Mouse (Mus musculus): Measurements from ENCODE around the gene Pde4c. TPM values are rescaled to one million over a fixed set of nuclear protein-coding genes. Genes with fewer than 3 reads are reported as not detected.

Gene Pde4c
- polyA plus RNA-seq, 1 experiment from 2014 or later, result 0.20 TPM

DNA sequence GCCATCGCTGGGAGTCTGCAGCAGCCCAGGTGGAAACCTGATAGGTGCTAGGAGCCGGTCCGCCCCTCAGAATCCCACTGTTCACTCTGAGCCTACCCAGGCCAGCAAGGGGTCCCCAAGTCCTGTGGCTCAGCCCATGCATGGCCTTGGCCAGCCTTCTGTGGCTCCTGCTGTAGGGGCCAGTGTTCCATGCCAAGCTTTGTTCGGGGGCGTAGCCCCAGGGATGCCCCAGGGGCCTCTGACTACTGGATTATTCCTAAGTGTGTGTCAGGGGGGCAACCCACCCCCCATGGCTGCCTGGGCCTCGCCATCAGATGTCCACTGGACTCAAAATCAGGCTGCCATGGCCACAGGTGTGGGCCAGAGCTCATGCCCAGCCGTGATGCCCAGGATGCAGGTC is 9.5 kb upstream of the Pde4c start:
- no peak overlapping the region for H3K4me3 ChIP-seq
- no peaks in the 10 kb centered on the region for H3K9me3 ChIP-seq
- DNase-seq (ENCODE audit: low spot score), result no peak
- H3K27me3 ChIP-seq (replicated peaks; ENCODE audit: low read depth, poor library complexity, severe bottlenecking), result 0 out of 2 replicates have a peak, but pooled peaks cover 7% of the 10 kb centered on the region
- H3K36me3 ChIP-seq (replicated peaks), result no peaks in the 10 kb centered on the region
- no peak overlapping the region for H3K27ac ChIP-seq (replicated peaks)
- 80% methylated on average over 7 of the region's 7 CpGs for WGBS
- H3K4me1 ChIP-seq, result peaks cover 10% of the 10 kb centered on the region

- Histone ChIP-seq H3K36me3 (replicated peaks) (no peaks in the 10 kb centered on the region), H3K4me3 (no peak overlapping the region), H3K9me3 (no peaks in the 10 kb centered on the region), H3K27me3 (replicated peaks; ENCODE audit: low read depth, poor library complexity, severe bottlenecking) (peaks cover 16% of the 10 kb centered on the region), H3K4me1 (peaks cover 10% of the 10 kb centered on the region), H3K27ac (replicated peaks) (no peak overlapping the region)
- DNase-seq (ENCODE audit: low spot score), result no peak
- WGBS, result 68% methylated on average over 2 of the region's 2 CpGs
These were observed 8.4 kb upstream of the Pde4c start for GRCm38 (mm10) chr8:70715086-70715485.

DNA sequence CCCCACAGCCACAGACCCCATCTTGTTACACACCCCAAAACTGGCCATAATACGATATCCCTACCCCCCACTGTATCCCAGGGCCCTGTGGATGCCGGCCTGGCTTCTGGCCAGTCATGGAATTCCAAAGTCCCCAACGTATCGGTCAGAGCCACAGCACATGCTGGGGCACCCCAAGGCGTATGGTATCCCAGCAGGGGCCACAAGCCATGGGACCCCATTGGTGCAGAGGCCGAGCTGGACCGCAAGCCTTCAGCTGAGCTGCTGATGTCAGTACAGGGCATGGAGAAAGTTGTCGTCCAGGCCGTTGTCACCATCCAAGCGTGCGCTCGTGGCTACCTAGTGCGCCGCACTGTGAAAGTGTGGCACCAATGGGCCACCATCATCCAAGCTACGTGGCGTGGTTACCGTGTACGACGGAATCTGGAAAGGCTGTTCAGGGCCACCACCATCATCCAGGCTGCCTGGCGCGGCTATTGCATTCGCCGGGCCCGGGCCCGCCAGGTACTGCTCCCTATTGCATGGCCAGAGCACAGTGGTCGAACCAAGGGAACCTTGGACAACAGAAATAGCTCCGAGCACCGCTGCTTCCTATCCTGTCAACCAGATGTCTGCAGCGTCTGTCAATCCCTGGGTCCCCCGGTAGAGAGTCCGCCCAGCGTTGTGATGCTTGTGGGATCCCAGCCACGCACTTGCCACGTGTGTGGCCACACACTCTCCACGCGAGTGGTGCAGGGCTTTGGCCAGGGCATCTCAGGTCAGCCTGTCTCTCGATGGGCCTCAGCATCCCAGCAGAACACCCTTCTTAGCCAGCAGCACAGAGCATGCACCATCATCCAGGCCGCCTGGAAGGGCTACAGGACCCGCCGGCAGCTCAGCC is 6.8 kb upstream of the Pde4c start:
- peaks cover 20% of the 10 kb centered on the region for H3K27me3 ChIP-seq (replicated peaks; ENCODE audit: low read depth, poor library complexity, severe bottlenecking)
- no peaks in the 10 kb centered on the region for H3K36me3 ChIP-seq (replicated peaks)
- H3K27ac ChIP-seq (replicated peaks), result no peak overlapping the region
- WGBS, result 86% methylated on average over 40 of the region's 40 CpGs
- no peaks in the 10 kb centered on the region for H3K9me3 ChIP-seq
- DNase-seq (ENCODE audit: low spot score), result no peak
- no peak overlapping the region for H3K4me3 ChIP-seq
- H3K4me1 ChIP-seq, result peaks cover 10% of the 10 kb centered on the region

- Histone ChIP-seq H3K36me3 (replicated peaks) (no peaks in the 10 kb centered on the region), H3K4me3 (peak within 1 kb of the TSS; percentile 26; the same call in 1 of the 2 replicates), H3K4me1 (peaks cover 11% of the 10 kb centered on the region), H3K27ac (replicated peaks) (no peak within 1 kb of the TSS), H3K9me3 (no peaks in the 10 kb centered on the region), H3K27me3 (replicated peaks; ENCODE audit: low read depth, poor library complexity, severe bottlenecking) (peaks cover 20% of the 10 kb centered on the region)
- peak; percentile 74 for DNase-seq (ENCODE audit: low spot score)
- WGBS, result 4% methylated on average over 19 of the region's 19 CpGs
These were observed 5.2 kb upstream of the Pde4c start, which contains the start of gene Gm3336 for GRCm38 (mm10) chr8:70718297-70718696. Gene Gm3336 (plus strand): TSS chr8:70718543.

GRCm38 (mm10) chr8:70719796-70720270 is 3.7 kb upstream of the Pde4c start:
- H3K27ac ChIP-seq (replicated peaks), result no peak overlapping the region
- DNase-seq (ENCODE audit: low spot score), result no peak
- H3K36me3 ChIP-seq (replicated peaks), result no peaks in the 10 kb centered on the region
- H3K4me1 ChIP-seq, result peaks cover 8% of the 10 kb centered on the region
- H3K4me3 ChIP-seq, result no peak overlapping the region
- 68% methylated on average over 9 of the region's 9 CpGs for WGBS
- H3K27me3 ChIP-seq (replicated peaks; ENCODE audit: low read depth, poor library complexity, severe bottlenecking), result peaks cover 20% of the 10 kb centered on the region
- no peaks in the 10 kb centered on the region for H3K9me3 ChIP-seq

GRCm38 (mm10) chr8:70720739-70721138 is 2.8 kb upstream of the Pde4c start:
- peaks cover 8% of the 10 kb centered on the region for H3K4me1 ChIP-seq
- no peak overlapping the region for H3K27ac ChIP-seq (replicated peaks)
- peak; percentile 78 for DNase-seq (ENCODE audit: low spot score)
- no peak overlapping the region for H3K4me3 ChIP-seq
- H3K36me3 ChIP-seq (replicated peaks), result no peaks in the 10 kb centered on the region
- WGBS, result 5% methylated on average over 3 of the region's 3 CpGs
- H3K9me3 ChIP-seq, result no peaks in the 10 kb centered on the region
- H3K27me3 ChIP-seq (replicated peaks; ENCODE audit: low read depth, poor library complexity, severe bottlenecking), result peaks cover 21% of the 10 kb centered on the region

DNA sequence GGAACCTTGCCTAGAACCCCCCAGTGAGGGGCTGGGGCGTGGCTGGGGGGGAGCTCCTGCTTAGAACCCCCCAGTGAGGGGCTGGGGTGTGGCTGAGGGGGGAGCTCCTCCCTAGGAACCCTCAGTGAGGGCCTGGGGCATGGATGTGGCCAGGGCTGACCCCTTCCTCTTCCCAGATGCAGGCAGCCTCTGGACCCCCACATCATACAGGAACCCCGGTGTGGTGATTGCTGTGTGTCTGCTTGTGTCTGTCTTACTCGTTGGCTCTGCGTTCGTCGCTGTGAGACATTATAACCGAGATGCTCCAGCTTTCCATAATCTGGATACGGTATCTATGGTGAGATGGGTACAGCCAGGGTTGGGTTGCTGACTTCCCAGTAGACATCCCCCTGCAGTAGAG is 1.9 kb upstream of the Pde4c start:
- 84% methylated on average over 8 of the region's 8 CpGs for WGBS
- DNase-seq (ENCODE audit: low spot score), result no peak

GRCm38 (mm10) chr8:70724216-70724615 is 696 bp downstream of the Pde4c start:
- Histone ChIP-seq H3K4me3 (no peak overlapping the region), H3K27ac (replicated peaks) (no peak overlapping the region)
- WGBS, result 80% methylated on average over 12 of the region's 12 CpGs

More for the DNA sequence above, 1.9 kb upstream of the Pde4c start:
- Histone ChIP-seq H3K36me3 (replicated peaks) (no peaks in the 10 kb centered on the region), H3K27me3 (replicated peaks; ENCODE audit: low read depth, poor library complexity, severe bottlenecking) (peaks cover 30% of the 10 kb centered on the region), H3K9me3 (no peaks in the 10 kb centered on the region), H3K4me3 (no peak overlapping the region), H3K27ac (replicated peaks) (no peak overlapping the region), H3K4me1 (peaks cover 8% of the 10 kb centered on the region)

GRCm38 (mm10) chr8:70725792-70726447 is 2.4 kb downstream of the Pde4c start:
- WGBS, result 26% methylated on average over 14 of the region's 14 CpGs
- no peaks in the 10 kb centered on the region for H3K9me3 ChIP-seq
- H3K36me3 ChIP-seq (replicated peaks), result no peaks in the 10 kb centered on the region
- H3K4me1 ChIP-seq, result peaks cover 13% of the 10 kb centered on the region
- peak; percentile 70 for DNase-seq (ENCODE audit: low spot score)
- H3K27me3 ChIP-seq (replicated peaks; ENCODE audit: low read depth, poor library complexity, severe bottlenecking), result peaks cover 55% of the 10 kb centered on the region
- no peak overlapping the region for H3K27ac ChIP-seq (replicated peaks)
- no peak overlapping the region for H3K4me3 ChIP-seq

More at GRCm38 (mm10) chr8:70724216-70724615, 696 bp downstream of the Pde4c start:
- H3K27me3 ChIP-seq (replicated peaks; ENCODE audit: low read depth, poor library complexity, severe bottlenecking), result peaks cover 47% of the 10 kb centered on the region
- H3K9me3 ChIP-seq, result no peaks in the 10 kb centered on the region
- DNase-seq (ENCODE audit: low spot score), result no peak
- no peaks in the 10 kb centered on the region for H3K36me3 ChIP-seq (replicated peaks)
- H3K4me1 ChIP-seq, result 0 out of 2 replicates have a peak, but pooled peaks cover 4% of the 10 kb centered on the region

DNA sequence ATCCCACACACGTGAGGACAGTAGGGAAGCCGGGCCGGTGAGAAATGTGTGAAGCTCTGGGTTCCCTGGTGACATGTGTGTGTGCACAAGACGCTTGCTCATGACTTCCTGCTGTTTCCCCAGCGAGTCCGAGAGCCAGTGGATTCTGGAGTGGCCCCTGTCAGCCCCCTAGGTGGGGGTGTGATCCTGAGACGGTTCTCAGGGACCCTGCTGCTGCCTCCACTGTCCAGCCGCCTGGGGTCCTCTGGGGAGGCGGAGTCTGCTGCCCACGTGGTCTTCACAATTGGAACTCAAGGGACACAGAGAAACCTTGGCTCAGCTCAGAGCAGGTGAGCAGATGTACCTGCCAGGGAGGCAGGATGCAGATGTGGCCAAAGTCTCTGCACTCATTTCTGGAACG is 3.2 kb downstream of the Pde4c start:
- Histone ChIP-seq H3K36me3 (replicated peaks) (no peaks in the 10 kb centered on the region), H3K27ac (replicated peaks) (no peak overlapping the region), H3K4me3 (no peak overlapping the region), H3K4me1 (peaks cover 13% of the 10 kb centered on the region), H3K27me3 (replicated peaks; ENCODE audit: low read depth, poor library complexity, severe bottlenecking) (peaks cover 59% of the 10 kb centered on the region), H3K9me3 (no peaks in the 10 kb centered on the region)
- 49% methylated on average over 11 of the region's 11 CpGs for WGBS
- DNase-seq (ENCODE audit: low spot score), result no peak

DNA sequence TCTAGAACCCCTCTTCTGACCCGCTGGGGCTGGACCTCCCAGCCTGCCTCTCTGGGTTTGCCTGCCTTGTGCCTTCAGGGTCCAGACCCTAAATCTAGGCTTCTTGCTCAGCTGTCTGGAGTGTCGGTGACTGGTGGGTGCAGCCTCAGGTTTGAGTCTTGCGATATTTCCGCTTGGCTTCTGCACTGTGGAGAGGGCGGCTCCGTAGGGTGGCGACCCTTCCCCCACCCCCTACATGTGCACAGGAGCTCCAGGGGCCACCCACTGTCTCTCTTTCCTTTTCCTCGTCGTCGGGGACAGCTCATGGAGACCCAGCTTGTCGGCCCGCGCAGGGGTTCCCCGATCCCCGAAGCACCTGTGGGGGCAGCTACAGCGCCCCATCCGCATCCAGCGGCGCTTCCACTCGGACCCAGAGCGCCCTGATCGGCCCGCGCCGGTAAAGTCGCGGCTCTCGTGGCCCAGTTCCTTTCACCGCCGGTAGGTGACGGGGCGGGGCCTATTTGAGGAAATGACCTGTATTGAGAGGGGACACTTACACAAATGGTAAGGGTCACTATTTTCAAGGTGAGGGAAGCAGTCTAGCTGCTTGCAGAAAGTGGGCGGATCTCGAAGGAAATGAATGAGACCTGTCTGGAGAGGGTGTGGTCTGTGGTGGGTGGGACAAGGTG is 6.4 kb downstream of the Pde4c start:
- H3K36me3 ChIP-seq (replicated peaks), result no peaks in the 10 kb centered on the region
- WGBS, result 3% methylated on average over 34 of the region's 34 CpGs
- no peaks in the 10 kb centered on the region for H3K9me3 ChIP-seq
- H3K27ac ChIP-seq (replicated peaks), result peak overlapping the region; percentile 30; the same call in 1 of the 2 replicates
- H3K4me3 ChIP-seq, result peak overlapping the region; percentile 51
- H3K27me3 ChIP-seq (replicated peaks; ENCODE audit: low read depth, poor library complexity, severe bottlenecking), result peaks cover 75% of the 10 kb centered on the region
- H3K4me1 ChIP-seq, result peaks cover 9% of the 10 kb centered on the region
- peak; percentile 32 for DNase-seq (ENCODE audit: low spot score)

DNA sequence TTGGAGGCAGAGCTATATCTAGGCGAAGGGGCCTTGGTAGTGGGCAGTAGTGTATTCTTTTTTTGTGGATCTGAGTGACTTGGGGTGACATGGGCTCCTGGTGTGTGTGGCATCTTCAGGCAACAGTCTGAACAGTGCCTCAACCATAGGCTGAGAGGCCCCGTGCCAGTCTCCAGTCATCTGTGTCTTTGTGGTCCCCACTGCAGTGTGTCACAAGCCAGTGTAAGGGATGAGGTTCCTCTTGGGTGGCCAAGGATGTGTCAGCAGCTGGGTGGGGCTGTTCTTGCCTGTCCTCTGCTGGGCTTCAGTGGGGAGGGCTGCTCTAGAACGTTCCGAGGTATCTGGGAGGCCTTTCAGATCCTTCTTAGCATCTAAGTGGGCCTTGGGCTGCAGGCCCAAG is 7.4 kb downstream of the Pde4c start:
- whole genome bisulfite sequencing, result 85% methylated on average over 4 of the region's 4 CpGs
- no peak for DNase-seq (ENCODE audit: low spot score)
- Histone ChIP-seq H3K9me3 (no peaks in the 10 kb centered on the region), H3K4me1 (peaks cover 9% of the 10 kb centered on the region), H3K4me3 (no peak overlapping the region), H3K27me3 (replicated peaks; ENCODE audit: low read depth, poor library complexity, severe bottlenecking) (peaks cover 72% of the 10 kb centered on the region), H3K27ac (replicated peaks) (no peak overlapping the region), H3K36me3 (replicated peaks) (no peaks in the 10 kb centered on the region)
